Mouse (Mus musculus): ENCODE data around the gene 1700023F06Rik. TPM values are rescaled to one million over a fixed set of nuclear protein-coding genes. Genes with fewer than 3 reads are reported as not detected.
"Not testable (repeated sequence)": the region's sequence is repeated elsewhere in the genome, so short reads cannot be mapped to it uniquely, and the experiment has no call there.

The 1700023F06Rik gene
- polyA plus RNA-seq, 1 experiment from 2014 or later = 0.87 TPM

DNA sequence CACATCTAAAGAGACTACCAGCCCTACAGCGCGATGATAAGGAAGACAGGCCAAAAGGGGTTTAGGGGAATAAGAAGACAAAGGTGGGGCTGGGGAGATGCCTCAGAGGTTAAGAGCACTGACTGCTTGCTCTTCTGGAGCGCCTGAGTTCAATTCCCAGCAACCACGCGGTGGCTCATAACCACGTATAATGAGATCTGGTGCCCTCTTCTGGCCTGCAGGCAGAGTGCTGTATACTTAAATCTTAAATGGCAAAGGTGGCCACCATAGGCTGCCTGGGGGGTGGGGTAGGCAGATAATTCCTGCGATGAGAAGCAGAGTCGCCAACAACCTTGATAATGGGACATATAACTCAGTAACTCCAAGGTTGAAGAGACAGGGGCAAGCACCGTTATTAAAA lies 29.4 kb upstream of the 1700023F06Rik start:
- no peak overlapping the region for H3K9ac ChIP-seq
- WGBS = 80% methylated on average over 9 of the region's 9 CpGs
- no peak overlapping the region for H3K27ac ChIP-seq
- H3K36me3 ChIP-seq = peaks cover 18% of the 10 kb centered on the region
- H3K9me3 ChIP-seq = no peaks in the 10 kb centered on the region
- no peak overlapping the region for H3K4me3 ChIP-seq
- no peak for ATAC-seq (ENCODE audit: borderline replicate concordance, extremely low read depth, low FRiP score, low TSS enrichment)
- no peaks in the 10 kb centered on the region for H3K27me3 ChIP-seq
- H3K4me1 ChIP-seq = peaks cover 21% of the 10 kb centered on the region; the same call in 1 of the 2 replicates
- no peak overlapping the region for H3K4me2 ChIP-seq

DNA sequence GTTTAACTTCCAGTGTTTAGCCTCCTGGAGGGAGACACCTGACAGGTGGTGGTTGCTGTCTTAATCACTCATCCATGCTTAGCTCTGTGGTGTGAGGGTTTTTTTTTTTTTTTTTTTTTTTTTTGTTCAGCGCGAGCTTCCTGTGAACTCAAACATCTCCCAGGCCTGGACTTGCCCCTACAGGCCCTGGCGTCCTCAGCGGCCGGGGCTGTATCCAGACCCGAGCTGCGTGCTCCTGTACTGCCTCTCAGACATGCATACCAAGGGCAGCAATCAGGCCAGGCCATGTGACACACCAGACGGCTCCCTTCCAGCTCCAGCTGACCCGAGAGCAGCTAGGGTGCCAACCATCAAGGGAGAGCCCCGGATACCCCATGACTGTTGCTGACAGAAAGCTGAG lies 28.5 kb upstream of the 1700023F06Rik start:
- 76% methylated on average over 10 of the region's 10 CpGs for WGBS
- Histone ChIP-seq H3K9me3 (no peaks in the 10 kb centered on the region), H3K4me1 (peaks cover 21% of the 10 kb centered on the region; the same call in 1 of the 2 replicates), H3K27ac (no peak overlapping the region), H3K4me2 (no peak overlapping the region), H3K36me3 (peaks cover 18% of the 10 kb centered on the region), H3K27me3 (no peaks in the 10 kb centered on the region), H3K4me3 (no peak overlapping the region), H3K9ac (no peak overlapping the region)
- ATAC-seq (ENCODE audit: borderline replicate concordance, extremely low read depth, low FRiP score, low TSS enrichment) = no peak

DNA sequence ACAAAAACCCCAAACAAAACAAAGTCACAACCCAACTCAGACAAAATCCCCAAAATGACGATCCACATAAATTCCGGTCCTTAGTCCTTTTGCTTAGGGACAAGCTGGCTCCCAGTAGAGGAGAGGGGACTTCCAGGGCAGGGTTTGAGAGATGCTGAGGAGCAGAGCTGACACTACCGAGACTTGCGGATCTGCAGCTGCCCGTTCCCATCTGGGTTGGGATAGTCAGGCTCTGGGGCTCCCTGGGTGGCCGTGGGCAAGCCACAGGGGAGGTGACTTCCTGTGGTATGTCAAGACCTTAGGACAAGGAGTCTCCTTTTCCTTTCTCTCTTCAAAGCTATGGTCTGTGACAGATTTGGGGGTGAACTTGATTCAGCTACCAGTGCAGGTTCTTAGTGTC lies 28.1 kb upstream of the 1700023F06Rik start:
- no peak overlapping the region for H3K27ac ChIP-seq

DNA sequence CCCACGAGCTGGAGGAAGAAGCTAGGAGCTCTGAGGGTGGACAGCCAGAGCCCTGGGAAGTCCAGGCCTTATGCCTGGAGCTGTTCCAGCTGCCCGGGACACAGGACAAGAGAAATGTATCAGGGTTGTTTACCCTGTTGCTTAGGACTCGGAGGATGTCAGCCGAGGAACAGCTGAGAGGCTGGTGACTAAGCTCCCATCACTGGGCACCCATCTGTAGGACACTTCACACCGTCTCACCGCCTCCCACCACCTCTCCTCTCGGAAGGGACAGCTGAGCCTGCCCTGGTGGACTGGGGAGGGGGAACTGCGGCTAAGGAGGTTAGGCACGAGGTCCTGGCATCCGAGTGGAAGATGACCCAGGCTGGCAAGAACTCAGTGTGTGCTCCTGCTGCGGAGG lies 27.3 kb upstream of the 1700023F06Rik start:
- H3K9ac ChIP-seq = no peak overlapping the region
- no peak overlapping the region for H3K4me3 ChIP-seq
- peaks cover 18% of the 10 kb centered on the region for H3K36me3 ChIP-seq
- H3K27me3 ChIP-seq = no peaks in the 10 kb centered on the region
- WGBS = 42% methylated on average over 11 of the region's 11 CpGs
- no peak for ATAC-seq (ENCODE audit: borderline replicate concordance, extremely low read depth, low FRiP score, low TSS enrichment)
- H3K27ac ChIP-seq = no peak overlapping the region
- H3K4me2 ChIP-seq = no peak overlapping the region
- peaks cover 15% of the 10 kb centered on the region; the same call in 1 of the 2 replicates for H3K4me1 ChIP-seq
- H3K9me3 ChIP-seq = no peaks in the 10 kb centered on the region

More for the DNA sequence above, 28.1 kb upstream of the 1700023F06Rik start:
- H3K4me1 ChIP-seq = peaks cover 21% of the 10 kb centered on the region; the same call in 1 of the 2 replicates
- H3K9me3 ChIP-seq = no peaks in the 10 kb centered on the region
- H3K4me3 ChIP-seq = no peak overlapping the region
- no peak overlapping the region for H3K4me2 ChIP-seq
- no peak for ATAC-seq (ENCODE audit: borderline replicate concordance, extremely low read depth, low FRiP score, low TSS enrichment)
- 68% methylated on average over 6 of the region's 6 CpGs for WGBS
- no peak overlapping the region for H3K9ac ChIP-seq
- H3K27me3 ChIP-seq = no peaks in the 10 kb centered on the region
- peaks cover 18% of the 10 kb centered on the region for H3K36me3 ChIP-seq

DNA sequence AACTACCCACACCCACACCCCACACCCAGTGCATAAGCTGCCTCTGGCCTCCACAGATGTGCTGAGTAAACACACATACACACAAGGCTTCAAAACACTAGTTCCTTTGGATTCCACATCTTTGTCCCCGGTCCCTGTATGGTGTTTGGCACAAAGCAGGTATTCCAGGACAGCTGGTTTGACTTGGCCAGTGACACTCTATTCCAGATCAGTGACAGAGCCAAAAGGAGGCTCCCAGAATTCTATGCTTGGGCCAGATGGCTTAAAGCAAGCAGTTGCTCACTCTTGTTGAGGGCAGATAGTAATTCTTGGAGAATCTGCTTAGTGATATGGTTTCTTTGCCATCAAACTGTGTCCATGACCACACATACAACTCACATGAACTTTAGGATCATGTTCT lies 26.1 kb upstream of the 1700023F06Rik start:
- WGBS = 70% methylated on average over 1 of the region's 1 CpGs
- H3K36me3 ChIP-seq = peaks cover 25% of the 10 kb centered on the region

DNA sequence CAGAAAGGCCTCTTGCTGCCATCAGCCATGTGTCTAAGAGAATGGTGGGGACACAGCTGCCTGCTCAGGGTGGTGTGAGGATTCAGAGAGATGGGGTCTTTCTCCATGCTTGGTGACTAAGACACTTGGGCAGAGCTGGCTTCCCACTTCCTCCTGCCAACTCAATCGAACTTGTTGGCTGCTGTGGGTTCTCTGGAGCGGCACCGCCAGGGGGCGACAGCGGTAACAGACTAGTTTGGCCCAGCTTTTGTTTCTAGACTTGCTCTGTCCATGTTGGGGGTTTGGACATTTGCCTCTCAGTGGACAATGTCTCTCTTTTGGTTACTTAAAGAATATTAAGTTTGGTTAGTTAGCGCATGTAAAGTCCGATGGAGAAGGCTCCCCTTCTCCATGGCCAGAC lies 24.6 kb upstream of the 1700023F06Rik start:
- Histone ChIP-seq H3K9ac (no peak overlapping the region), H3K36me3 (peaks cover 21% of the 10 kb centered on the region), H3K4me1 (0 out of 2 replicates have a peak, but pooled peaks cover 9% of the 10 kb centered on the region), H3K9me3 (no peaks in the 10 kb centered on the region), H3K4me2 (no peak overlapping the region), H3K4me3 (no peak overlapping the region), H3K27me3 (no peaks in the 10 kb centered on the region), H3K27ac (no peak overlapping the region)
- ATAC-seq (ENCODE audit: borderline replicate concordance, extremely low read depth, low FRiP score, low TSS enrichment) = no peak
- WGBS = 23% methylated on average over 7 of the region's 7 CpGs

More for the DNA sequence above, 26.1 kb upstream of the 1700023F06Rik start:
- no peaks in the 10 kb centered on the region for H3K27me3 ChIP-seq
- H3K4me3 ChIP-seq = no peak overlapping the region
- no peak overlapping the region for H3K27ac ChIP-seq
- 0 out of 2 replicates have a peak, but pooled peaks cover 9% of the 10 kb centered on the region for H3K4me1 ChIP-seq
- H3K9me3 ChIP-seq = no peaks in the 10 kb centered on the region
- ATAC-seq (ENCODE audit: borderline replicate concordance, extremely low read depth, low FRiP score, low TSS enrichment) = no peak
- H3K9ac ChIP-seq = no peak overlapping the region
- H3K4me2 ChIP-seq = no peak overlapping the region

DNA sequence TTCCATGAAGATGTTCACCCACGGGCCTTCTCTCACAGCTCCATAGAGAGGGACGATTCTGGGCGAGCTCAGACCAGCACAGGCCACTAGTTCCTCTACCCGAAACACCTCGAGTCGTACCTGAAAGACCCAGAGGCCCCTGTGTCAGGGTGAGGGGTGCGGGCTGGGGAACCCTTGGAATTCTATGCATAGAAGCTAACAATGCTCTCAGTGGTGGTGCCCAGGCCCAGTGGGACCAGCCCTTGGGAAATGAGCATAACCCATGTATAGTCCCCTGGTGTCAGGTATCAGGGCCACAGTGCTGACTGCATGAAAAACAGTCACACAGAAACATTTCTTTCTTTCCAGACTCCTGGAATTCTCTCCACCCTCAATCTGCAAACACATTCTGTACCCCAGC lies 23.0 kb upstream of the 1700023F06Rik start:
- 87% methylated on average over 7 of the region's 7 CpGs for WGBS
- 0 out of 2 replicates have a peak, but pooled peaks cover 7% of the 10 kb centered on the region for H3K4me1 ChIP-seq
- no peak overlapping the region for H3K4me3 ChIP-seq

DNA sequence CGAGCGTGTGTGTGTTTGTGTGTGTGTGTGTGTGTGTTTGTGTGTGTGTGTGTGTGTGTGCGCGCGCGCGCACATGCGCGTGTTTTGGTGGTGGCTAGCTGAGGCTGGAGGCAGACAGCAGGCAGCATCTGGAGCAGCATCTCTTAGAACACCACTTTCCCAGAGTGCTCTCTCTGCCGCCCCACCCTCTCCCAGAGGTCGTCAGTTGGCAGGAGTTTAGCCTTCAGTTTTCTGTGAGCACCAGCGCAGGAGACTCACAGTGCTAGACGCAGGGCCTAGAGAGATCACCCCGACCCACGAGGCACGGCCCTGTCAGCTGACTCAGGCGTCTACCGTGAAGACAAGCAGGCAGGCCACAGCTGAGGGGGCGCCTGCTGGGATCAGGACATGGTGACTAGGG lies 22.3 kb upstream of the 1700023F06Rik start:
- 83% methylated on average over 19 of the region's 19 CpGs for whole genome bisulfite sequencing
- no peaks in the 10 kb centered on the region for H3K4me1 ChIP-seq
- H3K36me3 ChIP-seq = peaks cover 15% of the 10 kb centered on the region
- H3K27ac ChIP-seq = no peak overlapping the region
- H3K4me3 ChIP-seq = no peak overlapping the region
- no peak overlapping the region for H3K9ac ChIP-seq
- ATAC-seq (ENCODE audit: borderline replicate concordance, extremely low read depth, low FRiP score, low TSS enrichment) = no peak; the same call in 1 of the 2 replicates
- H3K9me3 ChIP-seq = no peaks in the 10 kb centered on the region
- H3K27me3 ChIP-seq = no peaks in the 10 kb centered on the region
- no peak overlapping the region for H3K4me2 ChIP-seq

More for the DNA sequence above, 23.0 kb upstream of the 1700023F06Rik start:
- H3K27ac ChIP-seq = no peak overlapping the region
- no peaks in the 10 kb centered on the region for H3K9me3 ChIP-seq
- H3K36me3 ChIP-seq = peaks cover 15% of the 10 kb centered on the region
- no peak overlapping the region for H3K4me2 ChIP-seq
- H3K27me3 ChIP-seq = no peaks in the 10 kb centered on the region
- no peak overlapping the region for H3K9ac ChIP-seq
- no peak for ATAC-seq (ENCODE audit: borderline replicate concordance, extremely low read depth, low FRiP score, low TSS enrichment)

DNA sequence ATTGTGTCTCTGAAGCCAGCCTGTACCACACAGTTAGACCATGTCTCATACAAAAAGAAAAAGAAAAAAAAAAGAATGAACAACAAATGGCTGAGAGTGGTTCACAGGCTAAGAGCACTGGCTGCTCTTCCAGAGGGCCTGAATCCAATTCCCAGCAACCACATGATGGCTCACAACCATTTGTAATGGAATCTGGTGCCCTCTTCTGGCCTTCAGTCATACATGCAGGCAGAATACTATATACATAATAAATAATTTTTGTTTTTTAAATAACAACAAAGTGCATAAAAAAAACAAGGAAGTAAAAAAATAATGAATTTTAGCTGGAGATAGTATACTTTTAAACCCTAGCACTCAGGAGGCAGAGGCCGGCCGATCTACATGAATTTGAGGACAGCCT lies 21.2 kb upstream of the 1700023F06Rik start:
- no peak overlapping the region for H3K4me2 ChIP-seq
- H3K27me3 ChIP-seq = no peaks in the 10 kb centered on the region
- H3K9me3 ChIP-seq = no peaks in the 10 kb centered on the region
- no peaks in the 10 kb centered on the region for H3K4me1 ChIP-seq
- WGBS = 96% methylated on average over 2 of the region's 2 CpGs
- ATAC-seq (ENCODE audit: borderline replicate concordance, extremely low read depth, low FRiP score, low TSS enrichment) = no peak
- H3K36me3 ChIP-seq = peaks cover 23% of the 10 kb centered on the region
- H3K9ac ChIP-seq = no peak overlapping the region
- H3K27ac ChIP-seq = no peak overlapping the region
- H3K4me3 ChIP-seq = no peak overlapping the region

DNA sequence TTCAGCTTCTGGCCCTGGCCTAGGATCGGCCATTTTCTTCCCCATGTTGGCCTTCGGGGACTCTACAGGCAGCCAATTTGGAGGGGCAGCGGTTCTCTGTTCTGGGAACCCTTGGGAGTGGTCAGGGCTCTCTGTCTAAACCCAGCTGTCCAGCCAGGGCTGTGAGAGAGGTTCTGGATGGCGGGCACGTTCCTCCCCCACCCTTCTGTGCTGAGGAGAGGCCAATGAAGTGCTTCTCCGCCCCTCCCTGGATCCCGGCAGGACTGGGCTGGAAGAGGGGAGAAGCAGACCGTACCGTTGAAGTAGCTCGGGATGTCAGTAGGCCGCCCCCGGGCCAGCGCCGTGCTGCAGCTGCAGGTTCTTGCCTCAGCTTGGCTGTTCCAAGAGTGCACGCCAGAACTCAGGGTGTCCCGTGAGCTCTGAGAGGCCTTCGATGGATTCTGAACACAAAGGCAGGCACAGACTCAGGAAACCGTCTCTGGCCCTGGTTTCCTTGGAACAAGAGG lies 15.6 kb upstream of the 1700023F06Rik start:
- Histone ChIP-seq H3K27ac (peak overlapping the region; percentile 11; the same call in 1 of the 2 replicates), H3K4me1 (0 out of 2 replicates have a peak, but pooled peaks cover 8% of the 10 kb centered on the region), H3K27me3 (no peaks in the 10 kb centered on the region), H3K9ac (no peak overlapping the region), H3K9me3 (no peaks in the 10 kb centered on the region), H3K4me2 (no peak overlapping the region), H3K4me3 (no peak overlapping the region), H3K36me3 (peaks cover 33% of the 10 kb centered on the region)
- no peak for ATAC-seq (ENCODE audit: borderline replicate concordance, extremely low read depth, low FRiP score, low TSS enrichment)
- 66% methylated on average over 18 of the region's 18 CpGs for WGBS

DNA sequence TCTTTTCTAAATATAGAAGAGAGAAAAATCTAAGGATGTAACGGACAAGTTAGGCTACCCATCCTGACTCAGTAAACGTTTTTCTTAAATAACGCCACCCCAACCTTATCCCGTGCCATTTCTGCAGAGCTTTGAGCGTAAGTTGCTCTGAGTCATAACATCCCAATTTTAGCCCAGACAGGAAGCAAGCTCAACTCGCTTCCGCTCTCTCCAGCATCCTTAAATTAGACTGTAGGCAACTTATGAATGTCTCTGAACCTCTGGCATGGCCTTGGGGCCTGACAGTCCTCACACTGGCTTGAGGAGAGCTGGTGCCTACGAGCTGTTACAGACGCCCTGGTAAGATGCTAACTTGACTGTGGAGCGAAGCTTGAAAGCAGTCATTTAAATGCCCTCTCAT lies 15.1 kb upstream of the 1700023F06Rik start:
- H3K4me3 ChIP-seq = no peak overlapping the region
- WGBS = 72% methylated on average over 10 of the region's 10 CpGs
- no peak overlapping the region for H3K4me2 ChIP-seq
- H3K27me3 ChIP-seq = peaks cover 3% of the 10 kb centered on the region; the same call in 1 of the 2 replicates
- no peak for ATAC-seq (ENCODE audit: borderline replicate concordance, extremely low read depth, low FRiP score, low TSS enrichment)
- no peaks in the 10 kb centered on the region for H3K9me3 ChIP-seq
- H3K9ac ChIP-seq = no peak overlapping the region
- H3K36me3 ChIP-seq = peaks cover 29% of the 10 kb centered on the region
- 0 out of 2 replicates have a peak overlapping the region, but pooled peaks have one; percentile 11 for H3K27ac ChIP-seq
- H3K4me1 ChIP-seq = peaks cover 11% of the 10 kb centered on the region; the same call in 1 of the 2 replicates

DNA sequence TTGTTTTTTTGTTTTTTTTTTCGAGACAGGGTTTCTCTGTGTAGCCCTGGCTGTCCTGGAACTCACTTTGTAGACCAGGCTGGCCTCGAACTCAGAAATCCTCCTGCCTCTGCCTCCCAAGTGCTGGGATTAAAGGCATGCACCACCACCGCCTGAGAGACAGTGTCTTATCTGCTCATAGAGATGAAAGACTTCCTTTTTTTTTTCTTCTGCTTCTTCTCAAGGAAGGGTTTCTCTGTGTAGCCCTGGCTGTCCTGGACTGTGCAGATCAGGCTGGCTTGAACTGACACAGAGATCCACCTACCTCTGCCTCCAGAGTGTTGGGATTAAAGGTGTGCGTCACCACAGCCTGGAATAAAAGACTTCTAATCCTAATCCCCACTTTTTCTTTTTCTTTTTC lies 14.4 kb upstream of the 1700023F06Rik start:
- not testable (repeated sequence) for ATAC-seq (ENCODE audit: borderline replicate concordance, extremely low read depth, low FRiP score, low TSS enrichment); H3K9me3 ChIP-seq; H3K27ac ChIP-seq; H3K9ac ChIP-seq; H3K4me2 ChIP-seq; H3K27me3 ChIP-seq; H3K4me3 ChIP-seq
- 82% methylated on average over 4 of the region's 4 CpGs for WGBS
- Histone ChIP-seq H3K36me3 (peaks cover 29% of the 10 kb centered on the region), H3K4me1 (peaks cover 18% of the 10 kb centered on the region; the same call in 1 of the 2 replicates)
